Mouse (Mus musculus) liver, embryonic 13.5 days (tissue): ENCODE results near the gene Col4a2. TPM values are rescaled to one million over a fixed set of nuclear protein-coding genes. Genes with fewer than 3 reads are reported as not detected.

Experiments used
- ATAC-seq: fragments of 200-750 bp; cut with Nextera tagmentation; 2 replicates; pipeline ENCODE4 v1.8.0; 2017; ENCODE audit warnings: low read depth, mild to moderate bottlenecking, moderate number of reproducible peaks, moderate library complexity
- DNase-seq: peaks from one replicate; pipeline ENCODE4 v3.0.0; 2022
- H3K27ac ChIP-seq: fragments of 300-500 bp; sonication (generic); 2 replicates; pipeline ENCODE4 v1.5.1; 2015; ENCODE audit warnings: moderate library complexity, mild to moderate bottlenecking, inconsistent platforms
- H3K27me3 ChIP-seq: fragments of 300-500 bp; sonication (generic); 2 replicates; pipeline ENCODE4 v1.6.1; 2015; ENCODE audit warnings: mild to moderate bottlenecking, inconsistent platforms
- H3K36me3 ChIP-seq: fragments of 300-500 bp; sonication (generic); 2 replicates; pipeline ENCODE4 v1.6.1; 2015; ENCODE audit warnings: mild to moderate bottlenecking, inconsistent platforms
- H3K4me1 ChIP-seq: fragments of 300-500 bp; sonication (generic); replicated peaks from 2 replicates; pipeline ENCODE4 v1.6.1; 2015; ENCODE audit warnings: inconsistent platforms
- H3K4me2 ChIP-seq: fragments of 300-500 bp; sonication (generic); 2 replicates; pipeline ENCODE4 v1.6.1; 2015; ENCODE audit warnings: inconsistent platforms, mild to moderate bottlenecking, moderate library complexity
- H3K4me3 ChIP-seq: fragments of 300-500 bp; sonication (generic); replicated peaks from 2 replicates; pipeline ENCODE4 v1.5.1; 2015; ENCODE audit warnings: mild to moderate bottlenecking, inconsistent platforms
- H3K9ac ChIP-seq: fragments of 300-500 bp; sonication (generic); 2 replicates; pipeline ENCODE4 v1.6.1; 2015; ENCODE audit warnings: mild to moderate bottlenecking, inconsistent platforms
- H3K9me3 ChIP-seq: fragments of 300-500 bp; sonication (generic); replicated peaks from 2 replicates; pipeline ENCODE4 v1.6.1; 2016; ENCODE audit warnings: inconsistent platforms
- WGBS: fragments of 180-500 bp; shearing (Covaris S2); methylation state at CpG from one replicate; pipeline ENCODE4 v1.1.7; 2015; ENCODE audit not compliant: insufficient replicate concordance; 5-methylcytosine and 5-hydroxymethylcytosine counted together
- polyA plus RNA-seq: library from polyadenylated mRNA; unstranded; fragments of >200 nt; fragmentation: Nextera tagmentation; extraction: Ambion mirVana; gene quantifications from 2 replicates; pipeline ENCODE4 v1.2.1, GENCODE M21; 2015

Gene Col4a2
- polyA plus RNA-seq, 1 experiment from 2014 or later = 5.4 TPM

- H3K27me3 ChIP-seq = no peaks in the 10 kb centered on the region; the same call in 1 of the 2 replicates
- no peak overlapping the region for H3K4me2 ChIP-seq
- no peak overlapping the region for H3K9ac ChIP-seq
- no peaks in the 10 kb centered on the region for H3K4me1 ChIP-seq
- H3K36me3 ChIP-seq = no peaks in the 10 kb centered on the region
- no peaks in the 10 kb centered on the region for H3K9me3 ChIP-seq
- ATAC-seq = no peak
- H3K27ac ChIP-seq = no peak overlapping the region
- no peak for DNase-seq
- WGBS = 57% methylated on average over 15 of the region's 15 CpGs
- no peak overlapping the region for H3K4me3 ChIP-seq
These were observed 61.9 kb downstream of the Col4a2 start for GRCm38 (mm10) chr8:11374326-11375076.

DNA sequence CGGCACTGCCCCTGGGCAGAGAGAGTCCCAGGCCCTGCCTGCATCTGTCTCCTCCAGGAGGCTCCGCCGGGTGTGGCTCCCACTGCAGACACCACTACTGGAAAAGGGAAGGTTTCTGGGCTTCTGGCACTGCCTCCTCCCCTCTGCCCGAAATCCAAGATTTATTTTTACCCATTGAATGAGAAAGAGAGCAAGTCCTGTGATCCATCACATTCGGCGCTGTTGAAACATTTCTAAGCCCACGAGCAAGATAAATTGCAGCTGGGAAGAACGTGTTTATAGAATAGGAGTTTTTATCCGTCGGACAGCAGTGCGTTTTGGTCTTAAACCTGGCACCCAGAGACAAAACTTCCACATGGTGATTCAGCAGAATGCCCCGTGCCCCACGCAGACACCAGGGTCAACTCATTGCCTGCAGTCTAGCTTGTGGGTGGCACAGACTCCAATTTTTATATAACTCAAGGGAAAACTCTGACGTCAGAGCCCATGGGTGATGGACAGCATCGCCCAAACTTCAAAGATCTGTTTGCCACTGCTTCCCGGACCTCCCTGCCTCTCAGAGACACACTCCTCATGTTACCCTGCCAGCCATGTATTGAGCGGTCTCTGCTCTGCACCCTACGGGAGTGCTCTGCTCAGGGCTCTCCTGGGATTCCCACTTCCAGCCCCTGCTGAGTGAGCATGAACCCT is 63.3 kb downstream of the Col4a2 start:
- DNase-seq = no peak
- H3K36me3 ChIP-seq = no peaks in the 10 kb centered on the region
- no peak overlapping the region for H3K4me3 ChIP-seq
- H3K4me1 ChIP-seq = no peaks in the 10 kb centered on the region
- H3K9ac ChIP-seq = no peak overlapping the region
- no peak overlapping the region for H3K27ac ChIP-seq
- WGBS = 63% methylated on average over 18 of the region's 18 CpGs
- no peaks in the 10 kb centered on the region for H3K9me3 ChIP-seq
- no peaks in the 10 kb centered on the region; the same call in 1 of the 2 replicates for H3K27me3 ChIP-seq
- no peak overlapping the region for H3K4me2 ChIP-seq
- no peak for ATAC-seq

DNA sequence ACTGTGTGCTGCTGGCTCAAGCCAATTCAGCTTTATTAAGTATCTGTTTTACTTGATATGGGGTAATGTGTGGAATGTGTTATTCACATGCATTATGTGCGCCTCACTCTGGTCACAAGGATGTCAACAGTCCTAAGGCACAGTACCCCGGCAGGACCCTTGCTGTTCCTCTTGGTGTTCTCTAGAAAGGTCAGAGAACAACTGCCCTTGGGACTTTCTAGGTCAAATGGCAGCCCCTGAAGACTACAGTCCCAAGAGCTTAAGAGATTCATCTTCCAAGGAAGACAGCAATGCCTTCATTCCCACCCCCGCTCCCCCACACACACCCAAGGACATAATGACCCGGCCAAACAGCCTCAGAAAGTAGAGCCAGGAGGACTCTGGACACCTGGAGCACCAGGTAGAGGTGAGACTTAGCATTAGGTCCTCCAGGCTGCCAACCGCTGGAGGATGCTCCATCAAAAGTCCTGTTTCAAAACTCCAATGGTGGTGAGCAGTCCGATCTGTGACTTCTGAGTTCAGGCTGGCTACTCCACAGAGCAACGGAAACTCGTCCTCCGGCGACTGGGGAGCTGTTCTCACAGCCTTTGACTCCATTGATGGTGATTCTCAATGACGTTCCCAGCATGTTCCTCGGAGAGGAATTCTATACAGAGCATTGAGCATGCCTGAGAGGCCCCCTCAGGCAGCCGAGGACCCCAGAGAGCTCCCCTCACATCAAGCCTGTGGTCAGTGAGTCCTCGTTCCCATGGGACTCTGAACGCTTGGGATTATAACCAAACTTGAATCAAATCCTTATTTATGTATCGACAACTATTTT is 65.0 kb downstream of the Col4a2 start:
- DNase-seq = no peak
- ATAC-seq = no peak
- H3K36me3 ChIP-seq = no peaks in the 10 kb centered on the region
- H3K4me3 ChIP-seq = no peak overlapping the region
- no peaks in the 10 kb centered on the region for H3K4me1 ChIP-seq
- no peak overlapping the region for H3K4me2 ChIP-seq
- no peaks in the 10 kb centered on the region for H3K27me3 ChIP-seq
- H3K9me3 ChIP-seq = no peaks in the 10 kb centered on the region
- H3K27ac ChIP-seq = no peak overlapping the region
- H3K9ac ChIP-seq = no peak overlapping the region
- WGBS = 73% methylated on average over 16 of the region's 16 CpGs

- WGBS = 33% methylated on average over 7 of the region's 7 CpGs
- H3K27me3 ChIP-seq = no peaks in the 10 kb centered on the region
- no peaks in the 10 kb centered on the region for H3K9me3 ChIP-seq
- H3K4me1 ChIP-seq = no peaks in the 10 kb centered on the region
- no peaks in the 10 kb centered on the region for H3K36me3 ChIP-seq
- DNase-seq (no peak), ATAC-seq (no peak)
- H3K4me2 ChIP-seq = no peak overlapping the region
- H3K9ac ChIP-seq = no peak overlapping the region
- H3K27ac ChIP-seq = no peak overlapping the region
- no peak overlapping the region for H3K4me3 ChIP-seq
These were observed 67.0 kb downstream of the Col4a2 start for GRCm38 (mm10) chr8:11379590-11379989.

GRCm38 (mm10) chr8:11381544-11381943 is 68.9 kb downstream of the Col4a2 start:
- Histone ChIP-seq H3K36me3 (no peaks in the 10 kb centered on the region), H3K9me3 (no peaks in the 10 kb centered on the region), H3K27me3 (no peaks in the 10 kb centered on the region), H3K4me2 (no peak overlapping the region), H3K4me3 (no peak overlapping the region), H3K9ac (no peak overlapping the region), H3K27ac (no peak overlapping the region), H3K4me1 (no peaks in the 10 kb centered on the region)
- ATAC-seq (no peak), DNase-seq (no peak)
- 62% methylated on average over 7 of the region's 7 CpGs for WGBS

GRCm38 (mm10) chr8:11382059-11382810 is 69.6 kb downstream of the Col4a2 start:
- WGBS = 59% methylated on average over 19 of the region's 19 CpGs
- DNase-seq = no peak
- H3K9ac ChIP-seq = no peak overlapping the region

DNA sequence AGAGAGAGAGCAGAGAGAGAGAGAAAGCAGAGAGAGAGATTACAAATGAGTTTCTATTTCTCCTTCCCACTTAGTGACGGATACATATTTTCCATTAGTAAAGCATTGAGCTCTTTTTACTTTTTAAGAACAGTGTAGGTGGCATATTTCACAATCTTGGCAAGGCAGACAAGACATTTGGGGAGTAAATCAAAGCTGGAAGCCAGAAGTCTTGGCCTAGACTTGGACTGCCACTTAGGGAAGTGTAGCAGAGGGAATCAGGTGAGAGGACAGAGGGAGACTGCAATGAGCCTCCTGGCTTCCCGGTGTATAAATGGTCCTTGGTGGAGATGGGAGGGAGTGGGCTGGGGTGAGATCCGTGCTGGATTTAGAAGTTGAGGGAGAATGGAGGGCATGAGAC is 70.3 kb downstream of the Col4a2 start:
- Histone ChIP-seq H3K4me1 (no peaks in the 10 kb centered on the region), H3K27ac (no peak overlapping the region), H3K9ac (no peak overlapping the region), H3K9me3 (no peaks in the 10 kb centered on the region), H3K27me3 (no peaks in the 10 kb centered on the region), H3K4me3 (no peak overlapping the region), H3K4me2 (no peak overlapping the region), H3K36me3 (no peaks in the 10 kb centered on the region)
- no peak for ATAC-seq
- DNase-seq = no peak
- WGBS = 48% methylated on average over 3 of the region's 3 CpGs

More at GRCm38 (mm10) chr8:11382059-11382810, 69.6 kb downstream of the Col4a2 start:
- ATAC-seq = no peak
- H3K9me3 ChIP-seq = no peaks in the 10 kb centered on the region
- no peaks in the 10 kb centered on the region for H3K27me3 ChIP-seq
- H3K27ac ChIP-seq = no peak overlapping the region
- H3K4me3 ChIP-seq = no peak overlapping the region
- H3K4me2 ChIP-seq = no peak overlapping the region
- no peaks in the 10 kb centered on the region for H3K4me1 ChIP-seq
- no peaks in the 10 kb centered on the region for H3K36me3 ChIP-seq

GRCm38 (mm10) chr8:11383379-11383778 is 70.8 kb downstream of the Col4a2 start:
- H3K4me3 ChIP-seq = no peak overlapping the region

GRCm38 (mm10) chr8:11384841-11385240 is 72.2 kb downstream of the Col4a2 start:
- Histone ChIP-seq H3K27ac (no peak overlapping the region), H3K27me3 (no peaks in the 10 kb centered on the region), H3K4me1 (no peaks in the 10 kb centered on the region)

More at GRCm38 (mm10) chr8:11383379-11383778, 70.8 kb downstream of the Col4a2 start:
- 66% methylated on average over 3 of the region's 3 CpGs for WGBS
- Histone ChIP-seq H3K27me3 (no peaks in the 10 kb centered on the region), H3K4me1 (no peaks in the 10 kb centered on the region), H3K27ac (no peak overlapping the region), H3K4me2 (no peak overlapping the region), H3K9me3 (no peaks in the 10 kb centered on the region), H3K36me3 (no peaks in the 10 kb centered on the region), H3K9ac (no peak overlapping the region)
- ATAC-seq (no peak), DNase-seq (no peak)

GRCm38 (mm10) chr8:11385272-11385905 is 72.8 kb downstream of the Col4a2 start:
- H3K36me3 ChIP-seq = no peaks in the 10 kb centered on the region
- H3K4me2 ChIP-seq = no peak overlapping the region
- H3K9ac ChIP-seq = no peak overlapping the region
- no peaks in the 10 kb centered on the region for H3K27me3 ChIP-seq
- H3K4me1 ChIP-seq = no peaks in the 10 kb centered on the region
- no peak for DNase-seq
- H3K9me3 ChIP-seq = no peaks in the 10 kb centered on the region
- no peak overlapping the region for H3K27ac ChIP-seq
- no peak for ATAC-seq
- H3K4me3 ChIP-seq = no peak overlapping the region
- 51% methylated on average over 9 of the region's 9 CpGs for WGBS

More at GRCm38 (mm10) chr8:11384841-11385240, 72.2 kb downstream of the Col4a2 start:
- no peak for ATAC-seq
- H3K36me3 ChIP-seq = no peaks in the 10 kb centered on the region
- H3K4me2 ChIP-seq = no peak overlapping the region
- no peak for DNase-seq
- no peaks in the 10 kb centered on the region for H3K9me3 ChIP-seq
- WGBS = 69% methylated on average over 4 of the region's 4 CpGs
- H3K4me3 ChIP-seq = no peak overlapping the region
- no peak overlapping the region for H3K9ac ChIP-seq
